In genomic region chr19:18712153-18712865, GRCm38 (mm10) we compare ENCODE assay signal across 8 mouse cellular contexts. TPM values are rescaled to one million over a fixed set of nuclear protein-coding genes. Genes with fewer than 3 reads are reported as not detected.
DNase-seq lines count a peak whose midpoint lies in the region; ATAC-seq and TF ChIP-seq lines count a peak whose summit lies in the region.

No protein-coding gene starts in this region.

- intact Hi-C loops in left cerebral cortex, postnatal 4 days (cut with DNase I) = loop anchor here (10.0 kb wide), 1 partner anchor 122 kb away; no protein-coding TSS in a partner anchor

- 53% methylated on average over 16 of the region's 16 CpGs for WGBS in lung, embryonic 14.5 days
- WGBS in embryonic facial prominence, embryonic 13.5 days = 60% methylated on average over 16 of the region's 16 CpGs
- WGBS in intestine, embryonic 15.5 days = 52% methylated on average over 16 of the region's 16 CpGs
- WGBS in neural tube, embryonic 11.5 days = 60% methylated on average over 16 of the region's 16 CpGs

- H3K4me1 ChIP-seq in lung, embryonic 14.5 days (ENCODE audit: insufficient read depth) = 0 out of 2 replicates have a peak, but pooled peaks cover 6% of the 10 kb centered on the region
- H3K4me1 ChIP-seq in embryonic facial prominence, embryonic 13.5 days = peaks cover 20% of the 10 kb centered on the region
- H3K4me1 ChIP-seq in intestine, embryonic 15.5 days (replicated peaks) = peaks cover 11% of the 10 kb centered on the region
- H3K4me1 ChIP-seq in neural tube, embryonic 11.5 days (ENCODE audit: control insufficient read depth, insufficient read depth, low read length) = peaks cover 12% of the 10 kb centered on the region; the same call in 1 of the 2 replicates

- H3K27ac ChIP-seq in lung, embryonic 14.5 days (ENCODE audit: low read depth) = peak overlapping the region; percentile 97
- H3K27ac ChIP-seq in embryonic facial prominence, embryonic 13.5 days = peak overlapping the region; percentile 96
- H3K27ac ChIP-seq in intestine, embryonic 15.5 days = peak overlapping the region; percentile 99
- H3K27ac ChIP-seq in neural tube, embryonic 11.5 days (ENCODE audit: low read depth, low read length) = peak overlapping the region; percentile 89

- no peak for TF ChIP-seq CTCF in lung, embryonic 14.5 days (IDR thresholded peaks at IDR 0.05; ENCODE audit: low read depth)

- peak overlapping the region; percentile 72 for H3K9ac ChIP-seq in lung, embryonic 14.5 days
- peak overlapping the region; percentile 94 for H3K9ac ChIP-seq in embryonic facial prominence, embryonic 13.5 days
- H3K9ac ChIP-seq in intestine, embryonic 15.5 days = peak overlapping the region; percentile 67
- H3K9ac ChIP-seq in neural tube, embryonic 11.5 days (ENCODE audit: low read length) = peak overlapping the region; percentile 86

- no peaks in the 10 kb centered on the region for H3K9me3 ChIP-seq in lung, embryonic 14.5 days (ENCODE audit: low read depth, low read length)
- no peaks in the 10 kb centered on the region for H3K9me3 ChIP-seq in embryonic facial prominence, embryonic 13.5 days
- H3K9me3 ChIP-seq in intestine, embryonic 15.5 days = no peaks in the 10 kb centered on the region
- no peaks in the 10 kb centered on the region for H3K9me3 ChIP-seq in neural tube, embryonic 11.5 days (ENCODE audit: control insufficient read depth, low read length)

- peak overlapping the region; percentile 62 for H3K4me2 ChIP-seq in lung, embryonic 14.5 days
- peak overlapping the region; percentile 84 for H3K4me2 ChIP-seq in embryonic facial prominence, embryonic 13.5 days
- peak overlapping the region; percentile 78 for H3K4me2 ChIP-seq in intestine, embryonic 15.5 days (replicated peaks)
- peak overlapping the region; percentile 53 for H3K4me2 ChIP-seq in neural tube, embryonic 11.5 days (ENCODE audit: low read depth)

- H3K36me3 ChIP-seq in lung, embryonic 14.5 days (ENCODE audit: insufficient read depth) = 0 out of 2 replicates have a peak, but pooled peaks cover 3% of the 10 kb centered on the region
- H3K36me3 ChIP-seq in embryonic facial prominence, embryonic 13.5 days = no peaks in the 10 kb centered on the region
- no peaks in the 10 kb centered on the region for H3K36me3 ChIP-seq in intestine, embryonic 15.5 days
- no peaks in the 10 kb centered on the region for H3K36me3 ChIP-seq in neural tube, embryonic 11.5 days (ENCODE audit: control insufficient read depth, insufficient read depth, low read length)

- ATAC-seq in lung, embryonic 14.5 days (ENCODE audit: insufficient read depth) = no peak
- ATAC-seq in embryonic facial prominence, embryonic 13.5 days (ENCODE audit: insufficient number of reproducible peaks, insufficient read depth, low FRiP score, low TSS enrichment, low read depth) = no peak; the same call in 1 of the 2 replicates
- no peak for ATAC-seq in intestine, embryonic 15.5 days
- ATAC-seq in neural tube, embryonic 11.5 days (ENCODE audit: insufficient read depth, low FRiP score, low TSS enrichment) = no peak
- no peak for ATAC-seq in granulocyte monocyte progenitor cell, adult 5-6 weeks (replicated peaks; ENCODE audit: poor library complexity, severe bottlenecking)

- peak; percentile 26 for DNase-seq in lung, embryonic 14.5 days
- DNase-seq in lung, postnatal 4 days = no peak
- no peak for DNase-seq in neural tube, embryonic 11.5 days (ENCODE audit: low spot score)
- no peak for DNase-seq in left cerebral cortex, postnatal 4 days
- no peak for DNase-seq in kidney, postnatal 4 days

- peak overlapping the region; percentile 87 for H3K4me3 ChIP-seq in lung, embryonic 14.5 days (ENCODE audit: low read depth, low read length)
- peak overlapping the region; percentile 94 for H3K4me3 ChIP-seq in embryonic facial prominence, embryonic 13.5 days
- H3K4me3 ChIP-seq in intestine, embryonic 15.5 days (replicated peaks) = peak overlapping the region; percentile 91
- H3K4me3 ChIP-seq in neural tube, embryonic 11.5 days (ENCODE audit: low read depth, low read length) = peak overlapping the region; percentile 88

- H3K27me3 ChIP-seq in lung, embryonic 14.5 days (ENCODE audit: insufficient read depth, low read length) = no peaks in the 10 kb centered on the region
- no peaks in the 10 kb centered on the region for H3K27me3 ChIP-seq in embryonic facial prominence, embryonic 13.5 days
- H3K27me3 ChIP-seq in intestine, embryonic 15.5 days (replicated peaks) = no peaks in the 10 kb centered on the region
- H3K27me3 ChIP-seq in neural tube, embryonic 11.5 days (ENCODE audit: control insufficient read depth, insufficient read depth, low read length) = no peaks in the 10 kb centered on the region

RNA-seq across cellular contexts. Expression of gene D030056L22Rik, which starts 0.7 kb away (rescaled TPM):
- 42.4 and 43.4 TPM in 2 replicates for polyA plus RNA-seq in lung, embryonic 14.5 days (2014; fragmentation: Nextera tagmentation; extraction: Ambion mirVana)
- polyA plus RNA-seq in embryonic facial prominence, embryonic 13.5 days (2015; fragmentation: Nextera tagmentation; extraction: Ambion mirVana) = 30.3 and 33.1 TPM in 2 replicates
- polyA plus RNA-seq in intestine, embryonic 15.5 days (2015; fragmentation: Nextera tagmentation; extraction: Ambion mirVana) = 26.4 and 30.8 TPM in 2 replicates
- polyA plus RNA-seq in neural tube, embryonic 11.5 days (2014; fragmentation: Nextera tagmentation; extraction: Ambion mirVana) = 77.6 and 81.0 TPM in 2 replicates
- total RNA-seq in left cerebral cortex, postnatal 4 days (2021) = 10 to 100 TPM; 23.6 to 25.9 TPM
- 15.9 and 28.7 TPM in 2 replicates for total RNA-seq in granulocyte monocyte progenitor cell, adult 5-6 weeks (2014; fragmentation: Nextera tagmentation)
- total RNA-seq in granulocyte monocyte progenitor cell, adult 5-6 weeks (2017) = 18.8 and 20.1 TPM in 2 replicates

RNA-seq across cellular contexts. Expression of gene Trpm6, which starts 37.5 kb away (rescaled TPM):
- 0.68 and 1.0 TPM in 2 replicates for polyA plus RNA-seq in lung, embryonic 14.5 days (2014; fragmentation: Nextera tagmentation; extraction: Ambion mirVana)
- 0.21 and 0.34 TPM in 2 replicates for polyA plus RNA-seq in embryonic facial prominence, embryonic 13.5 days (2015; fragmentation: Nextera tagmentation; extraction: Ambion mirVana)
- polyA plus RNA-seq in intestine, embryonic 15.5 days (2015; fragmentation: Nextera tagmentation; extraction: Ambion mirVana) = 0.04 and 0.14 TPM in 2 replicates
- 0.19 and 0.37 TPM in 2 replicates for polyA plus RNA-seq in neural tube, embryonic 11.5 days (2014; fragmentation: Nextera tagmentation; extraction: Ambion mirVana)
- total RNA-seq in left cerebral cortex, postnatal 4 days (2021) = 1 to 10 TPM in 1 of 2 experiments, under 1 TPM in 1; 0.90 to 1.0 TPM
- 0.09 TPM in 1 of 2 replicates, not detected in the other for total RNA-seq in granulocyte monocyte progenitor cell, adult 5-6 weeks (2014; fragmentation: Nextera tagmentation)
- 0.34 TPM in 1 of 2 replicates, not detected in the other for total RNA-seq in granulocyte monocyte progenitor cell, adult 5-6 weeks (2017)

RNA-seq across cellular contexts. Expression of gene Carnmt1, which starts 41.7 kb away (rescaled TPM):
- polyA plus RNA-seq in lung, embryonic 14.5 days (2014; fragmentation: Nextera tagmentation; extraction: Ambion mirVana) = 37.8 and 44.0 TPM in 2 replicates
- 27.4 and 37.3 TPM in 2 replicates for polyA plus RNA-seq in embryonic facial prominence, embryonic 13.5 days (2015; fragmentation: Nextera tagmentation; extraction: Ambion mirVana)
- polyA plus RNA-seq in intestine, embryonic 15.5 days (2015; fragmentation: Nextera tagmentation; extraction: Ambion mirVana) = 21.2 and 24.0 TPM in 2 replicates
- 24.2 and 27.1 TPM in 2 replicates for polyA plus RNA-seq in neural tube, embryonic 11.5 days (2014; fragmentation: Nextera tagmentation; extraction: Ambion mirVana)
- total RNA-seq in left cerebral cortex, postnatal 4 days (2021) = 10 to 100 TPM; 10.4 to 13.0 TPM
- 22.6 and 29.8 TPM in 2 replicates for total RNA-seq in granulocyte monocyte progenitor cell, adult 5-6 weeks (2014; fragmentation: Nextera tagmentation)
- total RNA-seq in granulocyte monocyte progenitor cell, adult 5-6 weeks (2017) = 24.1 and 58.0 TPM in 2 replicates
